Mouse (Mus musculus) urinary bladder, postnatal 14 days (tissue): ENCODE data around the gene Snph.
"Not testable (repeated sequence)": the region's sequence is repeated elsewhere in the genome, so short reads cannot be mapped to it uniquely, and the experiment has no call there.

Experiments used
- DNase-seq: peaks from one replicate; pipeline ENCODE4 v3.0.0; 2021; ENCODE audit warnings: low spot score

The Snph gene

DNA sequence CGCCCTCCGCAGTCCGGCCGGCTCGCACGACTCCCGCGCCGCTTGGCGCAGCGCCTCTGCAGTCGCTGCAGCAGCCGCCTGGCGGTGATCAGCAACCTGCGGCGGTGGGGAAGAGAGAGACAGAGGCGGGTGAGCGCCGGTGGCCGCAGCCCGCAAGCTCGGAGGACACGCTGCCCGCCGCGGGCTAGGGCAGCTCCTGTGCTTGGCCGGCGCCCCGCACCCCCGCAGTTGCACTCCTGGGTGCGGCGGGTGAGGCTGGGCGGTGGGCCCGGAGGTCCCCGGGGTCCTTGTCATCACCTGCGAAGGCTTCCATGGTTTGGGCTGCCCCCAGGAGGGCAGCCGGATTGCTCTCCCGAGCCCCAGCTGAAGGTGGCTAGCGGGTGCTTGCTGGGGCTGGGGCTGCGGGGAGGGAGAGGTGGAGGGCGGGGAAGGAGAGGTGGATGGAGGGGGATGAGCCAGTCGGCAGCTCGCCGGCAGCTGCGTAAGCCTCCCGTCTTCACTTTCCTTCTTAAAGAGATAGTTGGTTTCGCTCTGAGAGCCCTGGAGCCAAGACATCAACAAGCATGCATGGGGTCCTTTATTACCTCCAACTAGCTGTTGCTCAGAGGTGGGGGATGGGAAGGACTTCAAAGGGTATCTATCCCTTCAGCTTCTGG is at the start of gene Snph:
Gene Snph (minus strand): TSS at position 435 of the 656 bp plus-strand sequence.
- DNase-seq = peak; percentile 54

DNA sequence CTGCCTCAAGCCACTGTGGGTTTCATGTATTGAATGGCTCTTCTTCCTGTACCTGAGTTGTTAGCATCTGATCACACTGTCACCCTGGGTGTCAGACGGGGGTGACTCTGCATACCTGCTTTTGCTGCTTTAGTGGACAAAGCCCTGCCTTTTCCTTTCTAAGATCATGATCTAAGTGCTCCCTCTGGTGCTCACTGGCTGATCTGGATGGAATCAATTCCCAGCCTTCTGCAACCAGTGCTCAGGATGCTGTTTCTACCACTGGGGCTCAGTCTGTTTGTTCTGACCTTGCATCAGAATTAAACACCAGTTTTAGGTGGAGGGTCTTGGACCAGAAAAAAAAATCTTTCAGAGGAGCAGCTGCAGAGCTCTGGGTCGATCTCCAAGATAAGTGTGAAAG is 43.8 kb upstream of the Snph start:
- no peak for DNase-seq

- no peak for DNase-seq
These were observed 38.6 kb upstream of the Snph start for GRCm38 (mm10) chr2:151670968-151671329.

GRCm38 (mm10) chr2:151670026-151670967 is 37.9 kb upstream of the Snph start:
- no peak for DNase-seq

DNA sequence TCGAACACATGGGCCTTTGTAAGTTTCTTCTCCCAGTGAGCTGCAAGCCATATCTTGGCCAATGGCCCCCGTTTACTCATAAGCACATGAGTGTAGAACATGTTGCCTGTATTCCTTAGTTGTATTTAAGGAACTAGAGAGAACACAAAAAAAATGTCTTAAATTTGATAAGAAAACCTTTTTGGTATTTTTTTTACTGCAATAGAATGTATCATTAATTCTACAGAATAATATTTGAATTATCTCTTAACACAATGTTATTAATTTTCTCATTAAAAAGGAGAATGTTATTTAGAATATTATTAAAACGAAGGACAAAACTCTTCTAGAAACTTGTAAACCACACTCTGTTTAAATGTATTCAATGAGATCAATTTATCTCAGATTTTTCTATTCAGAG is 36.0 kb upstream of the Snph start, which contains the start of gene Rad21l:
Gene Rad21l (minus strand): TSS at position 101 of the 400 bp plus-strand sequence.
- no peak for DNase-seq

DNA sequence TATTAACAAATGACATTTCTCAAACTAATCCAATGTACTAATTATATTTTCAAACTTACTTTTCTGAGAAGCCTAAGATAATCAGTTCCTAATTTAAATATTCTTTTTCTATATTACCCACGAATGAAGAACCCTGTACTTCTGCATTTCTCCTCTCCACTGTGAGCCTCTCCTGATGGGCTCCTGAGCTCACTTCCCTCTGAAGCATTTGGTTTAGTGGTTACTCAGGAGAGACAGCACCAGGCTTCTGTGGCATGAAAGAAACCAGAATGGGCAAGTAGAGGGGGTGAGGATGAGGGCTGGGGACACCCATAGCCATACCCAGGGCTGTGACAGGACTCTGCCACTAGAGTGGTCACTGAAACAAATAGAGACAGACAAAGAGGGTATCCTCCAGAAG is 19.7 kb upstream of the Snph start:
- DNase-seq = no peak

GRCm38 (mm10) chr2:151636015-151636402 is 3.6 kb upstream of the Snph start:
- no peak for DNase-seq

GRCm38 (mm10) chr2:151635362-151636014 is 3.1 kb upstream of the Snph start:
- DNase-seq = no peak

DNA sequence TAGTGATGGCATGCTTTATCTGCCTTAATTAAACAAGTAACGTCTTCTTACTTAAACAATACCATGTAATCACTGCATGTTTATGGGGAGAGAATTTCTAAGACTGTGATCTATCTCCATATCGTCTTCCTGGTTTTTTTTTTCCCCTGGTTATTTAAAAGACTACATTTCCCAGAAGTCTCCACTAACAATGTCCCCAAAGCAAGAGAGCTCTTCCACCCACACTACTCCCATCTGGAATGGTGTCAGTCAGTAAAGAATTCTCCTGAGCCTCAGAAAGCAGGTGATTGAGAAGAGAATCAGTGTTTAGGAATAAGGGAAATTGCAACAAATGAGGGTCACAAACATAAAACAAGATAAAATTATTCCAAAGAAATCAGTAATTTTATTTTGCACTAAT is 2.5 kb upstream of the Snph start:
- DNase-seq = no peak

DNA sequence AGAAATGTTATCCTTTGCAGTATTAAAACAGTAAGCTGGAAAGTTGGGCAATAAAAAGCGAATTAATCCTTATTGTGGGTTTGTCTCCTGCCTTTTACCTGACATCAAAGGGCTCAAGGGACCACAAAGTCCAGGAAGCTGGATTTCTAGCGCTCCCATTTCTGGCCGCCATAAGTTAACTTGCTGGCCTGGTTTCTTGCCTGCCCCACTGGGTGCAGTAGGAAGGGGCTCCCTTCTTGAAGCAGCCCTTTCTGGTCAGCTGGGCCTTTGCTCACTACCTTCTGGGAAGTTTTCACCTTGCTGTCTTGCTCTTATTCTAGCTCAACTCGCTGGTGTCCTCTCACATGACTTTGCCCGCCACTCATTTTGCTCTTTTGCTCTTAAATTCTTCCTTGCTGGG is 589 bp upstream of the Snph start:
- DNase-seq = no peak

DNA sequence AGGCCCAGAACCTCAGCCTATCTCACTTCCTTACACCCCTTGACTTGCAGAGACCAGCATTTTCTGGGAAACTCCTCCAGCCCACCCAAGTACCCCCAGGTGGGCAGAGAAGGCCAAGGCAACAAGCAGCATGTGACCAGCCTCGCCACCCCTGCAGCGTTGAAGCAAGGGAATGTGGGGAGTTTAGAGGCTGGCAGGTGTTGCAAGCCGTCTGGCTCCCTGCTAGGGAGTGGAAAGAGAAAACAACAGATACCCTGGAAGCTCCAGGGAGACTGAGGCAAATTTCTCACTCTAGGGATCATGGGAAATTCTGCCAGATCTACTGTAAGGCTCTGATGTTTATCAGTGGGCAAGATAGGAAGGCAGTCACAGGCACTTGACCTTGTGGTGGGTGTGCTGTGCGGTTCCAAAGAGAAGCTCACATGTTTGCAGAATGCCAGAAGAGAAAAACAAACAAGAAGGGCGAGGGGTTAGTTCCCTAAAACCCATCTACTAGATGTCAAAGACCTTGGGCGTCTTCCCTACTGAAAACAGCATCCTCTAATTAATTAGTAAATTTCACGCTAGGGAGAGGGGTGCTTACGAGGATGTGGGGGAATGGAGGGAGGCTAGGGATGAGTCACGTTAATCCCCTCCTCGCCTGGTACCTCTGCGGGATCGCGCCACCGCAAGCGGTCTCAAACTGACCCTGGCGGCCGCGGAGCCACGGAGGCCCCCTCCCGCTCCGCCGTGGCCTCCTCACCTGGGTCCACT is 811 bp downstream of the Snph start:
- DNase-seq = no peak

DNA sequence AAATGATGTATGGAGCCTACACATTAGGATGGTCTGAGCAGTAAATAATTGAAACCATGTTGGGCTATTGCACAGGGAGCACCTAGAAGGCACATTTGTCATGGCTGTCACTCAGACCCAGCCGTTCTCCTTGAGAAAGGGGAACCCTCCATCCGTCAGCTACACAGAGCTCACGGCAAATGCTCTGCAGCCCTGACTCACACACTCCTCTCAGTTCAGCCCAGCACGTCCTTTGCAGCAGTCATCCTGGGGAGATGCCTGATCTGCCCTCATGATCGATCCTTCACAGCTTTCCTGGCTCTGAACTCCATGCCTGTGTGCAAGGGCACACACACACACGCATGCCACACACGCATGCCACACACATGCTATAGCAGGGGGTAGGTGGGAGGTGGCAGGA is 3.1 kb downstream of the Snph start:
- no peak for DNase-seq

DNA sequence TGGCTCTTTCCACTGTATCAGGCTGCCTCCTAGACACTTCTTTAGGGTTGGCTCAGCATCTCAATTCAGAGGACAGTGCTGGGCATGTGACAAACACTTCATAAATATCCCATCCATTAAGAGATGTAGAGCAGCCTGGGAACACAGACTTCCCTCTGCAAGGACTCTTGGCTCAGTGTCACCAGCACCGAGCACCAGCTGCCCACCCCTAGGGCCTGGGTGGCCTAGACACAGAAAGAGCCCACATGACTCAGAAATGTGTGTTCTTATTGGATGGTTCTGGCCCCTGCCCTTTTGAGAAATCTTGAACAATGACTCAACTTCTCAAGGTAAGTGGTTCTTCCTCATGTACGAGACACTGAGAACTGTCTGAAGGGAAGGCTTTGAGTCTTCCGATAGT is 4.4 kb downstream of the Snph start:
- no peak for DNase-seq

DNA sequence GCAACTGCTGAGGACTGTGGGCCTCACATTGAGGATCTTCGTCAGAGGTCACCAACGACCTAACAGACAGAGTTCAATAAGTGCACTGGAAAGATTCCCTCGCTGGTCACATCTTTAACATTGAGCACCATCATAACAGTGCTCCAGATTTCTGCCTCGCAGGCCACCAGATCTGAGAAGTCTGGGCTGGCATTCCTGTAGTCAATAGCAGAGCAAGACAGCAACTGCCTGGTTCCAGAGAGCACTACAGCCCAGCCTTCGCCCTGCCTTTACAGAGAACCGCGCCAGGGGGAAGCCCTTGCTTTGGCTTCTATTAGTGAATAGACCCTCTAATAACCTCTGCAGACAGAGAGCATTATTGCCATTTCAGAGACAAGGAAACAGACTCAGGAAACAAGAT is 6.1 kb downstream of the Snph start:
- no peak for DNase-seq

DNA sequence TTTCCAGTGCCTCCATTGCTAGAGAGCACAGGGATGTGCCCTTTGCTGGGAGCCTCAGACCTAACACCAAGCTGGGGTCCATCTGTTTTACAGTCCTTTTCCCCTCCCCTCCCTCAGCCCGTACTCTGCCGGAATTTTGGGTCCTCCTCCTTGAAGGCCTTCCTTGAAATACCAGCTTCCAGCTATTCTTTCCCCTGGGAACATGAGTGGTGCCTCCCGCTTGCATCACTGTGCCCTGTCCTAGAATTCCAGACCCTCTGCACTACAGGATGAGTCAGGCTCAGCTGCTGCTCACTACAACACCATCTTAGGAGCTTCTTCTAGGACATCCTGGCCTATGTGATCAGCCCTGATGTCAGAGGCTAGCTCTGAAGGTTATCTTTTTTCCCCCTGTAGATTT is 8.6 kb downstream of the Snph start:
- DNase-seq = no peak

GRCm38 (mm10) chr2:151616551-151617329 is 15.7 kb downstream of the Snph start:
- peak; percentile 20 for DNase-seq

GRCm38 (mm10) chr2:151615779-151616178 is 16.6 kb downstream of the Snph start:
- not testable (repeated sequence) for DNase-seq

GRCm38 (mm10) chr2:151609974-151610373 is 22.4 kb downstream of the Snph start:
- DNase-seq = no peak

GRCm38 (mm10) chr2:151608435-151608834 is 24.0 kb downstream of the Snph start:
- DNase-seq = no peak

GRCm38 (mm10) chr2:151605437-151605987 is 26.9 kb downstream of the Snph start:
- DNase-seq = no peak

DNA sequence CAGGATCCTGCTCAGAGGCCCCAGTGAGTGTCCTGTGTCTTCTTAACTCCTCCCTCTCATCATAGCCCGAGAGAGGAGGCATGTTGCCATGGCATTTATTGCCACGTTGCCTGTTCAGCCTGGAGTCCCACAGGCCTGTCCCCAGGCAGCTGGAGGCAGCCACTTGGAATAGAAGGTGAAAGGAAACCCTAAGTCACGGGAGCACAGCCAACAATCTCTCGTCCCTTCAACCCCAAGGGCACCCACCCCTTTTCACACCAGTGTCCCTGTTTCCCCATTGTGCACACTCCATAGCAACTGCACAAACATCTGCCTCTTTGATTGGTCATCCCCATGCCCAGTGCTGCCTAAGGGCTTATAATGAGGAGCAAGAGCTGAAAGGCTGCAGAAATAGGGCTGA is 28.8 kb downstream of the Snph start:
- no peak for DNase-seq
